In the genomic region with DNA sequence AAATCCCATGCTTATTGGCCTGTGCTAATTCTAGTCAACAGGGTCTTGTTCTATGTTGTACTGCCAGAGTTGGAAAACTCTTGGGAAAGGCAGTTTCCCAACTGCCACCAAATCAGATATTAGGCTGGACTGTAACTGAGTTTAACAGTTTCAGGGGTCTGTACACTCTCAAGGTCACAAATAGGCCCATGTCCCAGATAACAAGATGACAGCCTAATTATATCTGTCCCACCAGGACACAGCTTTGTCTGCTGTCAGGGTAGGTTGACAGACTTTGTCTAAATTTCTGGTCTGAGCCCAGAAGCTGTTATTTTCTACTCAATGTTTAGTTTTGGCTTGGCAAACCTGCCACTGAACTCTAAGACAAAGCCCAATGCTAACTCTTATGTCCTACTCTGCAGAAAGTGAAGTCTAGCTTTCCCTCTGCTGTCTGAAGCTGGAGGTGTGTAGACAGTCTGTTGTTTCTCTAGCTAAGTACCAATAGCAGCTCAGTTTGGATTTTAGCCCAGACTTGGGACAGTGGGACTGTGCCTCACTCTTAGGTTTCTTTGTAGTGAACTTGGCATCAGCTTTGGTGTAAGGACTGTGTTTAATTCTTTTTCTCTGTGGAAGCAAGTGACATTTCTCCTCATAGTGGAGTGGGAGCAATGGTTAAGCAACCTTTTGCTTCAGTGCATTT, we compare ENCODE assay signal across 27 mouse cellular contexts.
DNase-seq lines count a peak whose midpoint lies in the region; ATAC-seq lines count a peak whose summit lies in the region.
"Had no signal": no experiment of that assay in that cellular context is flagged by ENCODE, and none has a peak within 500 bp of the region (broad histone marks: within the 10 kb centered on the region; RNA-seq: fewer than 3 reads in every experiment).

No protein-coding gene starts in this region.

- peak; percentile 85 for ATAC-seq in forebrain, embryonic 13.5 days
- ATAC-seq in forebrain, embryonic 12.5 days (ENCODE audit: low FRiP score): no peak
- peak; percentile 59; the same call in 1 of the 2 replicates for ATAC-seq in hindbrain, embryonic 14.5 days (ENCODE audit: low FRiP score)
- no peak for ATAC-seq in hindbrain, embryonic 11.5 days (ENCODE audit: low FRiP score)
- peak; percentile 62; the same call in 1 of the 2 replicates for ATAC-seq in midbrain, embryonic 16.5 days
- ATAC-seq in midbrain, embryonic 11.5 days (ENCODE audit: low FRiP score): no peak
- ATAC-seq: CD4-positive, CD25-positive, alpha-beta regulatory T cell, adult 4 months had no signal

- H3K9ac ChIP-seq in forebrain, embryonic 13.5 days: no peak overlapping the region
- no peak overlapping the region for H3K9ac ChIP-seq in forebrain, embryonic 12.5 days
- H3K9ac ChIP-seq in hindbrain, embryonic 14.5 days: no peak overlapping the region
- no peak overlapping the region for H3K9ac ChIP-seq in hindbrain, embryonic 11.5 days (ENCODE audit: low read depth, low read length)
- H3K9ac ChIP-seq in midbrain, embryonic 16.5 days (ENCODE audit: low read depth, low read length): no peak overlapping the region
- no peak overlapping the region for H3K9ac ChIP-seq in midbrain, embryonic 11.5 days (ENCODE audit: low read length)
- H3K9ac ChIP-seq: embryonic facial prominence, embryonic 13.5 days; heart, embryonic 13.5 days; liver, embryonic 15.5 days; neural tube, embryonic 13.5 days had no signal

- H3K27ac ChIP-seq in forebrain, embryonic 13.5 days: no peak overlapping the region
- H3K27ac ChIP-seq in forebrain, embryonic 12.5 days: no peak overlapping the region
- H3K27ac ChIP-seq in hindbrain, embryonic 14.5 days: no peak overlapping the region
- no peak overlapping the region for H3K27ac ChIP-seq in hindbrain, embryonic 11.5 days (ENCODE audit: low read depth, low read length)
- H3K27ac ChIP-seq in midbrain, embryonic 16.5 days (ENCODE audit: low read length): no peak overlapping the region
- H3K27ac ChIP-seq in midbrain, embryonic 11.5 days (ENCODE audit: low read depth, low read length): no peak overlapping the region
- H3K27ac ChIP-seq: embryonic facial prominence, embryonic 13.5 days; heart, adult 2 months; heart, embryonic 13.5 days; kidney, postnatal 0 days; limb, embryonic 10.5 days; liver, embryonic 15.5 days; macrophage; neural tube, embryonic 13.5 days had no signal

- H3K9me3 ChIP-seq in forebrain, embryonic 13.5 days (replicated peaks): no peaks in the 10 kb centered on the region
- H3K9me3 ChIP-seq in forebrain, embryonic 12.5 days: no peaks in the 10 kb centered on the region
- no peaks in the 10 kb centered on the region for H3K9me3 ChIP-seq in hindbrain, embryonic 14.5 days (ENCODE audit: control insufficient read depth, low read length)
- H3K9me3 ChIP-seq in hindbrain, embryonic 11.5 days (ENCODE audit: control insufficient read depth, low read length): no peaks in the 10 kb centered on the region
- H3K9me3 ChIP-seq in midbrain, embryonic 16.5 days (replicated peaks; ENCODE audit: control insufficient read depth, low read length, poor library complexity, severe bottlenecking): no peaks in the 10 kb centered on the region
- no peaks in the 10 kb centered on the region for H3K9me3 ChIP-seq in midbrain, embryonic 11.5 days (ENCODE audit: control insufficient read depth, low read length)
- H3K9me3 ChIP-seq: embryonic facial prominence, embryonic 13.5 days; heart, embryonic 13.5 days; limb, embryonic 10.5 days; liver, embryonic 15.5 days; neural tube, embryonic 13.5 days had no signal

- no peak overlapping the region for H3K4me2 ChIP-seq in forebrain, embryonic 13.5 days
- H3K4me2 ChIP-seq in forebrain, embryonic 12.5 days: no peak overlapping the region
- no peak overlapping the region for H3K4me2 ChIP-seq in hindbrain, embryonic 14.5 days (replicated peaks)
- no peak overlapping the region for H3K4me2 ChIP-seq in hindbrain, embryonic 11.5 days (replicated peaks; ENCODE audit: low read depth, low read length)
- no peak overlapping the region for H3K4me2 ChIP-seq in midbrain, embryonic 16.5 days (ENCODE audit: low read length)
- no peak overlapping the region for H3K4me2 ChIP-seq in midbrain, embryonic 11.5 days
- H3K4me2 ChIP-seq: embryonic facial prominence, embryonic 13.5 days; heart, embryonic 13.5 days; liver, embryonic 15.5 days; neural tube, embryonic 13.5 days had no signal

- DNase-seq in hindbrain, embryonic 14.5 days (ENCODE audit: low spot score): no peak
- no peak for DNase-seq in hindbrain, embryonic 11.5 days (ENCODE audit: low spot score)
- DNase-seq in midbrain, embryonic 11.5 days (ENCODE audit: low spot score, missing footprints): no peak
- DNase-seq in telencephalon, adult 2 months (ENCODE audit: low read depth, low spot score): peak; percentile 3
- DNase-seq in urinary bladder, postnatal 36 days (ENCODE audit: low spot score in 2 of 2): no peak
- DNase-seq: adrenal gland, postnatal 25 days; cerebellum, adult 11-12 months; cerebellum, postnatal 14 days; gastrocnemius, postnatal 36 days; heart, adult 2 months; heart, postnatal 36 days; kidney, adult 2 months; liver; retina, postnatal 1 day; thymus, postnatal 25 days had no signal

- H3K4me1 ChIP-seq in forebrain, embryonic 13.5 days: no peaks in the 10 kb centered on the region
- H3K4me1 ChIP-seq in forebrain, embryonic 12.5 days: no peaks in the 10 kb centered on the region
- H3K4me1 ChIP-seq in hindbrain, embryonic 14.5 days (replicated peaks; ENCODE audit: control insufficient read depth, insufficient read depth, low read length): no peaks in the 10 kb centered on the region
- no peaks in the 10 kb centered on the region for H3K4me1 ChIP-seq in hindbrain, embryonic 11.5 days (replicated peaks; ENCODE audit: control insufficient read depth, insufficient read depth, low read length)
- H3K4me1 ChIP-seq in midbrain, embryonic 16.5 days (ENCODE audit: control insufficient read depth, insufficient read depth, low read length): no peaks in the 10 kb centered on the region
- H3K4me1 ChIP-seq in midbrain, embryonic 11.5 days (ENCODE audit: control insufficient read depth, insufficient read depth, low read length): no peaks in the 10 kb centered on the region
- H3K4me1 ChIP-seq: embryonic facial prominence, embryonic 13.5 days; heart, embryonic 13.5 days; limb, embryonic 10.5 days; liver, embryonic 15.5 days; neural tube, embryonic 13.5 days had no signal

- H3K4me3 ChIP-seq in forebrain, embryonic 13.5 days: no peak overlapping the region
- no peak overlapping the region for H3K4me3 ChIP-seq in forebrain, embryonic 12.5 days (replicated peaks)
- H3K4me3 ChIP-seq in hindbrain, embryonic 14.5 days (replicated peaks; ENCODE audit: low read length): no peak overlapping the region
- no peak overlapping the region for H3K4me3 ChIP-seq in hindbrain, embryonic 11.5 days (ENCODE audit: low read depth, low read length)
- no peak overlapping the region for H3K4me3 ChIP-seq in midbrain, embryonic 16.5 days (ENCODE audit: low read depth, low read length)
- H3K4me3 ChIP-seq in midbrain, embryonic 11.5 days (ENCODE audit: low read depth, low read length): no peak overlapping the region
- H3K4me3 ChIP-seq: embryonic facial prominence, embryonic 13.5 days; heart, adult 2 months; heart, embryonic 13.5 days; limb, embryonic 10.5 days; liver, embryonic 15.5 days; myocyte; neural tube, embryonic 13.5 days had no signal

- H3K36me3 ChIP-seq in forebrain, embryonic 13.5 days (ENCODE audit: poor library complexity, severe bottlenecking): no peaks in the 10 kb centered on the region
- H3K36me3 ChIP-seq in forebrain, embryonic 12.5 days (replicated peaks): no peaks in the 10 kb centered on the region
- no peaks in the 10 kb centered on the region for H3K36me3 ChIP-seq in hindbrain, embryonic 14.5 days (replicated peaks; ENCODE audit: control insufficient read depth, insufficient read depth)
- no peaks in the 10 kb centered on the region for H3K36me3 ChIP-seq in hindbrain, embryonic 11.5 days (ENCODE audit: control insufficient read depth, insufficient read depth, low read length)
- no peaks in the 10 kb centered on the region for H3K36me3 ChIP-seq in midbrain, embryonic 16.5 days (ENCODE audit: control insufficient read depth, insufficient read depth, low read length)
- H3K36me3 ChIP-seq in midbrain, embryonic 11.5 days (ENCODE audit: control insufficient read depth, insufficient read depth, low read length): no peaks in the 10 kb centered on the region
- H3K36me3 ChIP-seq: embryonic facial prominence, embryonic 13.5 days; heart, embryonic 13.5 days; limb, embryonic 10.5 days; liver, embryonic 15.5 days; neural tube, embryonic 13.5 days had no signal

- H3K27me3 ChIP-seq in forebrain, embryonic 13.5 days: no peaks in the 10 kb centered on the region
- H3K27me3 ChIP-seq in forebrain, embryonic 12.5 days: no peaks in the 10 kb centered on the region
- H3K27me3 ChIP-seq in hindbrain, embryonic 14.5 days (ENCODE audit: control insufficient read depth, insufficient read depth, low read length): no peaks in the 10 kb centered on the region
- no peaks in the 10 kb centered on the region for H3K27me3 ChIP-seq in hindbrain, embryonic 11.5 days (ENCODE audit: control insufficient read depth, insufficient read depth, low read length)
- no peaks in the 10 kb centered on the region for H3K27me3 ChIP-seq in midbrain, embryonic 16.5 days (ENCODE audit: control insufficient read depth, insufficient read depth, low read depth, low read length)
- H3K27me3 ChIP-seq in midbrain, embryonic 11.5 days (ENCODE audit: control insufficient read depth, insufficient read depth, low read length): no peaks in the 10 kb centered on the region
- H3K27me3 ChIP-seq: embryonic facial prominence, embryonic 13.5 days; heart, embryonic 13.5 days; liver, embryonic 15.5 days; neural tube, embryonic 13.5 days had no signal

Comparison
In these comparisons a context has a peak if more than half of its experiments do, and no peak if none do; other contexts are left out.
1. ATAC-seq: peak in forebrain, embryonic 13.5 days (single experiment), hindbrain, embryonic 14.5 days (single experiment) and midbrain, embryonic 16.5 days (single experiment); none in forebrain, embryonic 12.5 days (single experiment), hindbrain, embryonic 11.5 days (single experiment) and midbrain, embryonic 11.5 days (single experiment).